Mouse (Mus musculus): ENCODE measurements around the gene Slc27a2. TPM values are rescaled to one million over a fixed set of nuclear protein-coding genes. Genes with fewer than 3 reads are reported as not detected.

The Slc27a2 gene
- total and polyA plus RNA-seq, 3 experiments = not detected

GRCm38 (mm10) chr2:126619249-126619704 is 67.1 kb downstream of the Slc27a2 start, which contains the start of gene Hdc (continued):
- no peak for TF ChIP-seq MYC (IDR thresholded peaks at IDR 0.05; ENCODE audit: low read depth, low read length)
- TF ChIP-seq SIN3A (IDR thresholded peaks at IDR 0.05; ENCODE audit: low read length) = no peak; the same call in 1 of the 2 replicates
- TF ChIP-seq BHLHE40 (IDR thresholded peaks at IDR 0.05; ENCODE audit: borderline replicate concordance, low read depth, low read length) = peak; percentile 24; the same call in 1 of the 2 replicates
- TF ChIP-seq MAFK (IDR thresholded peaks at IDR 0.05; ENCODE audit: borderline replicate concordance, low read depth, low read length) = no peak
- no peak for TF ChIP-seq ZKSCAN1 (IDR thresholded peaks at IDR 0.05; ENCODE audit: low read depth, low read length)

GRCm38 (mm10) chr2:126622455-126622854 is 70.2 kb downstream of the Slc27a2 start:
- Histone ChIP-seq H3K27ac (ENCODE audit: control insufficient read depth, low read depth, low read length) (no peak overlapping the region), H3K9ac (ENCODE audit: control insufficient read depth, low read depth, low read length, poor library complexity, severe bottlenecking) (no peak overlapping the region), H3K79me2 (ENCODE audit: control insufficient read depth, insufficient read depth, low read length, poor library complexity) (no peaks in the 10 kb centered on the region), H3K4me3 (ENCODE audit: control insufficient read depth in 1 of 2, insufficient read depth in 1 of 2, low read depth in 2 of 2, low read length in 2 of 2) (no peak overlapping the region), H3K36me3 (ENCODE audit: control insufficient read depth in 1 of 2, insufficient read depth in 2 of 2, low read length in 2 of 2) (peaks cover 0 to 14% of the 10 kb centered on the region in 2 experiments; a peak in 2 of 4 replicates), H3K27me3 (ENCODE audit: control insufficient read depth in 1 of 2, insufficient read depth in 2 of 2, low read length in 2 of 2) (no peaks in the 10 kb centered on the region), H3K9me3 (replicated peaks; ENCODE audit: insufficient read depth, low read length) (no peaks in the 10 kb centered on the region), H3K4me1 (ENCODE audit: control insufficient read depth in 1 of 2, insufficient read depth in 2 of 2, low read length in 2 of 2) (peaks cover 2 to 18% of the 10 kb centered on the region in 2 experiments)
- TF ChIP-seq JUND (IDR thresholded peaks at IDR 0.05; ENCODE audit: low read depth, low read length) (no peak), GABPA (IDR thresholded peaks at IDR 0.05; ENCODE audit: low read depth, low read length) (no peak), NRF1 (IDR thresholded peaks at IDR 0.05; ENCODE audit: insufficient read depth, low read depth, low read length, poor library complexity, severe bottlenecking) (no peak), HCFC1 (IDR thresholded peaks at IDR 0.05; ENCODE audit: low read depth, low read length) (no peak)
- DNase-seq (ENCODE audit: low read depth, low spot score) = no peak

GRCm38 (mm10) chr2:126623138-126623537 is 70.9 kb downstream of the Slc27a2 start:
- H3K36me3 ChIP-seq (ENCODE audit: control insufficient read depth in 1 of 2, insufficient read depth in 2 of 2, low read length in 2 of 2) = peaks cover 0 to 12% of the 10 kb centered on the region in 2 experiments; a peak in 2 of 4 replicates
- no peak for DNase-seq (ENCODE audit: low read depth, low spot score)
- peaks cover 2 to 18% of the 10 kb centered on the region in 2 experiments for H3K4me1 ChIP-seq (ENCODE audit: control insufficient read depth in 1 of 2, insufficient read depth in 2 of 2, low read length in 2 of 2)
- H3K79me2 ChIP-seq (ENCODE audit: control insufficient read depth, insufficient read depth, low read length, poor library complexity) = no peaks in the 10 kb centered on the region
- TF ChIP-seq MAX (IDR thresholded peaks at IDR 0.05; ENCODE audit: low read length) (no peak), GABPA (IDR thresholded peaks at IDR 0.05; ENCODE audit: low read depth, low read length) (no peak), KAT2A (conservative IDR thresholded peaks at IDR 0.05; ENCODE audit: low read depth, low read length) (no peak), CHD1 (IDR thresholded peaks at IDR 0.05; ENCODE audit: low read depth, low read length) (no peak), BHLHE40 (IDR thresholded peaks at IDR 0.05; ENCODE audit: borderline replicate concordance, low read depth, low read length) (no peak), ZC3H11A (IDR thresholded peaks at IDR 0.05; ENCODE audit: low read depth, low read length) (no peak), HCFC1 (IDR thresholded peaks at IDR 0.05; ENCODE audit: low read depth, low read length) (no peak), EP300 (IDR thresholded peaks at IDR 0.05; ENCODE audit: low read depth in 1 of 2, low read length in 2 of 2) (no peak), GATA1 (IDR thresholded peaks at IDR 0.05; ENCODE audit: low read depth, low read length) (no peak), POLR2AphosphoS5 (IDR thresholded peaks at IDR 0.05; ENCODE audit: borderline replicate concordance, low read depth, low read length) (no peak), ELF1 (IDR thresholded peaks at IDR 0.05; ENCODE audit: low read depth, low read length) (no peak), TAL1 (IDR thresholded peaks at IDR 0.05; ENCODE audit: low read length) (no peak), MXI1 (IDR thresholded peaks at IDR 0.05; ENCODE audit: low read depth, low read length) (no peak), RCOR1 (IDR thresholded peaks at IDR 0.05; ENCODE audit: low read depth, low read length) (no peak), USF1 (IDR thresholded peaks at IDR 0.05; ENCODE audit: low read depth, low read length) (no peak), RAD21 (IDR thresholded peaks at IDR 0.05; ENCODE audit: low read depth, low read length) (no peak), ETS1 (IDR thresholded peaks at IDR 0.05; ENCODE audit: low read depth, low read length) (no peak), UBTF (IDR thresholded peaks at IDR 0.05; ENCODE audit: borderline replicate concordance, insufficient read depth, low read depth, low read length) (no peak)
- H3K9ac ChIP-seq (ENCODE audit: control insufficient read depth, low read depth, low read length, poor library complexity, severe bottlenecking) = no peak overlapping the region
- H3K27ac ChIP-seq (ENCODE audit: control insufficient read depth, low read depth, low read length) = no peak overlapping the region
- H3K9me3 ChIP-seq (replicated peaks; ENCODE audit: insufficient read depth, low read length) = no peaks in the 10 kb centered on the region
- H3K4me3 ChIP-seq (ENCODE audit: control insufficient read depth in 1 of 2, insufficient read depth in 1 of 2, low read depth in 2 of 2, low read length in 2 of 2) = no peak overlapping the region
- H3K27me3 ChIP-seq (ENCODE audit: control insufficient read depth in 1 of 2, insufficient read depth in 2 of 2, low read length in 2 of 2) = no peaks in the 10 kb centered on the region
